Mouse (Mus musculus) forebrain, embryonic 15.5 days (tissue): Measurements from ENCODE around the gene Gm10230. TPM values are rescaled to one million over a fixed set of nuclear protein-coding genes. Genes with fewer than 3 reads are reported as not detected.
"Not testable (repeated sequence)": the region's sequence is repeated elsewhere in the genome, so short reads cannot be mapped to it uniquely, and the experiment has no call there.

Experiments
- ATAC-seq: fragments of 200-750 bp; cut with Nextera tagmentation; replicated peaks from 2 replicates; pipeline ENCODE4 v1.8.0; 2017; ENCODE audit warnings: mild to moderate bottlenecking, moderate TSS enrichment, moderate library complexity
- H3K27ac ChIP-seq: fragments of 300-500 bp; sonication (generic); replicated peaks from 2 replicates; pipeline ENCODE4 v1.5.1; 2015; ENCODE audit warnings: mild to moderate bottlenecking, inconsistent platforms
- H3K27me3 ChIP-seq: fragments of 300-500 bp; sonication (generic); 2 replicates; pipeline ENCODE4 v1.6.1; 2015; ENCODE audit warnings: inconsistent platforms
- H3K36me3 ChIP-seq: fragments of 300-500 bp; sonication (generic); 2 replicates; pipeline ENCODE4 v1.6.1; 2015; ENCODE audit warnings: mild to moderate bottlenecking, inconsistent platforms
- H3K4me1 ChIP-seq: fragments of 300-500 bp; sonication (generic); 2 replicates; pipeline ENCODE4 v1.6.1; 2015; ENCODE audit warnings: inconsistent platforms
- H3K4me2 ChIP-seq: fragments of 300-500 bp; sonication (generic); replicated peaks from 2 replicates; pipeline ENCODE4 v1.6.1; 2015; ENCODE audit warnings: mild to moderate bottlenecking, inconsistent platforms
- H3K4me3 ChIP-seq: fragments of 300-500 bp; sonication (generic); 2 replicates; pipeline ENCODE4 v1.5.1; 2015; ENCODE audit warnings: mild to moderate bottlenecking, inconsistent platforms
- H3K9ac ChIP-seq: fragments of 300-500 bp; sonication (generic); replicated peaks from 2 replicates; pipeline ENCODE4 v1.6.1; 2015; ENCODE audit warnings: mild to moderate bottlenecking, inconsistent platforms
- H3K9me3 ChIP-seq: fragments of 300-500 bp; sonication (generic); 2 replicates; pipeline ENCODE4 v1.6.1; 2016; ENCODE audit warnings: inconsistent platforms
- WGBS: fragments of 180-500 bp; shearing (Covaris S2); methylation state at CpG from one replicate; pipeline ENCODE4 v1.1.7; 2015; ENCODE audit warnings: mixed read lengths; 5-methylcytosine and 5-hydroxymethylcytosine counted together
- microRNA-seq: library from miRNA; unstranded; fragments of <30 nt; microRNA quantifications from one replicate; pipeline ENCODE4, GENCODE M21; 2016
- polyA plus RNA-seq: library from polyadenylated mRNA; unstranded; fragments of >200 nt; fragmentation: Nextera tagmentation; extraction: Ambion mirVana; gene quantifications from 2 replicates; pipeline ENCODE4 v1.2.1, GENCODE M21; 2015

Gm10230 gene
- not detected in 2 replicates for polyA plus RNA-seq

DNA sequence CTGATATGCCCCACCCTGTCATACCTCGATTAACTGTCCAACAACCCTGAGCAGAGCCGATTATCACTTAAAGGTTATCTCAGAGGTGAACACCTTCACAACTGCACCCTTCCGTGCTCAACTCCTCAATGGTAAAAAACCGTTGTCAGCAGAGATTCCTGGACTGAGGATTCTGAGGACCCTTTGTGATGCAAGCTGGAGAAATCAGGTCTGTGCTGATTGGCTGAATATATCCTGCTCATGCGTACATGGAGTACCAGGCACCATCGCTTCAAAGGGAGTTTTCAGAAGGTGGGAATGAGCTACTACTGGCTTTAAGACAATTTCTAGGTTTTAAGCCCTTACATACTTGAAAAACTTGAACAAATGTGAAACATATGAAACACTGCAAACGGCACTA lies at the start of gene Gm10230:
Gene Gm10230, minus strand, starts transcription at position 101 of the 400 bp plus-strand sequence.
- H3K9ac ChIP-seq, H3K27ac ChIP-seq, ATAC-seq, H3K4me2 ChIP-seq, H3K36me3 ChIP-seq, H3K9me3 ChIP-seq, H3K27me3 ChIP-seq, H3K4me3 ChIP-seq, H3K4me1 ChIP-seq: not testable (repeated sequence)
- WGBS = no CpG with 5 or more reads among the region's 7 CpGs

Small RNA genes lying within 50 kb of the gene (microRNA-seq; reads per million reads assigned to microRNA genes)
- gene Gm44452 = not detected
